Mouse (Mus musculus) myocyte (in vitro differentiated cells): ENCODE measurements at regions not wholly inside any gene's neighbourhood (a gene's known extent, or its start where the extent isn't known, plus 50 kb on each side); places are given as distances from the start of the nearest gene placed in this dataset.
A peak's percentile ranks its signal among the peaks of the same experiment; 100 is the strongest.

Experiments used
- H3K27me3 ChIP-seq: one replicate; pipeline ENCODE4 v1.6.1; 2011; ENCODE audit not compliant: control insufficient read depth, insufficient read depth, insufficient read length
- H3K36me3 ChIP-seq: one replicate; pipeline ENCODE4 v1.6.1; 2011; ENCODE audit not compliant: control insufficient read depth, insufficient read depth
- H3K4me2 ChIP-seq: one replicate; pipeline ENCODE4 v1.6.1; 2011; ENCODE audit warnings: low read depth, control low read depth
- H3K4me3 ChIP-seq: one replicate; pipeline ENCODE4 v1.5.1; 2011; ENCODE audit warnings: mild to moderate bottlenecking, control low read depth, moderate library complexity
- H3K79me2 ChIP-seq: one replicate; pipeline ENCODE4 v1.6.1; 2011; ENCODE audit not compliant: control insufficient read depth, insufficient read depth
- H3ac ChIP-seq: one replicate; pipeline ENCODE4 v1.6.1; 2011; ENCODE audit not compliant: control insufficient read depth, insufficient read length
- CEBPB ChIP-seq: IDR thresholded peaks from 2 replicates; pipeline ENCODE4 v1.6.1; 2011; ENCODE audit warnings: mild to moderate bottlenecking, moderate library complexity; ENCODE audit not compliant: poor library complexity, insufficient read depth, severe bottlenecking
- E2F4 ChIP-seq: IDR thresholded peaks from one replicate; pipeline ENCODE4 v1.6.1; 2011; ENCODE audit warnings: mild to moderate bottlenecking, control low read depth, moderate library complexity; ENCODE audit not compliant: insufficient read depth
- MAX ChIP-seq: IDR thresholded peaks from one replicate; pipeline ENCODE4 v1.6.1; 2011; ENCODE audit warnings: low read depth, mild to moderate bottlenecking, control low read depth
- MYOD1 ChIP-seq, 3 experiments: IDR thresholded peaks; one replicate each; pipeline ENCODE4 v1.6.1; 2011; ENCODE audit warnings: control low read depth in 2 of 3, low read depth in 2 of 3, mild to moderate bottlenecking in 2 of 3, moderate library complexity in 1 of 3; ENCODE audit not compliant: insufficient read length in 2 of 3, control insufficient read depth in 1 of 3
- MYOG ChIP-seq, 3 experiments: IDR thresholded peaks; one replicate each; pipeline ENCODE4 v1.6.1; 2011; ENCODE audit warnings: control low read depth in 2 of 3, low read depth in 2 of 3, mild to moderate bottlenecking in 2 of 3; ENCODE audit not compliant: insufficient read length in 2 of 3, control insufficient read depth in 1 of 3, insufficient read depth in 1 of 3
- POLR2A ChIP-seq: IDR thresholded peaks from one replicate; pipeline ENCODE4 v1.6.1; 2011; ENCODE audit warnings: low read depth, mild to moderate bottlenecking, control low read depth, moderate library complexity; ENCODE audit not compliant: insufficient read length
- POLR2AphosphoS2 ChIP-seq: IDR thresholded peaks from one replicate; pipeline ENCODE4 v1.6.1; 2011; ENCODE audit warnings: low read depth, control low read depth; ENCODE audit not compliant: insufficient read length
- REST ChIP-seq: IDR thresholded peaks from one replicate; pipeline ENCODE4 v1.6.1; 2011; ENCODE audit warnings: mild to moderate bottlenecking, control low read depth, moderate library complexity; ENCODE audit not compliant: insufficient read depth, insufficient read length
- SRF ChIP-seq: IDR thresholded peaks from one replicate; pipeline ENCODE4 v1.6.1; 2011; ENCODE audit warnings: low read depth; ENCODE audit not compliant: control insufficient read depth, insufficient read length
- TCF12 ChIP-seq: IDR thresholded peaks from one replicate; pipeline ENCODE4 v1.6.1; 2011; ENCODE audit warnings: mild to moderate bottlenecking, control low read depth; ENCODE audit not compliant: poor library complexity, insufficient read depth, severe bottlenecking
- TCF3 ChIP-seq: IDR thresholded peaks from one replicate; pipeline ENCODE4 v1.6.1; 2011; ENCODE audit warnings: low read depth, control low read depth; ENCODE audit not compliant: insufficient read length
- USF1 ChIP-seq: IDR thresholded peaks from one replicate; pipeline ENCODE4 v1.6.1; 2011; ENCODE audit warnings: low read depth, mild to moderate bottlenecking, control low read depth, moderate library complexity

DNA sequence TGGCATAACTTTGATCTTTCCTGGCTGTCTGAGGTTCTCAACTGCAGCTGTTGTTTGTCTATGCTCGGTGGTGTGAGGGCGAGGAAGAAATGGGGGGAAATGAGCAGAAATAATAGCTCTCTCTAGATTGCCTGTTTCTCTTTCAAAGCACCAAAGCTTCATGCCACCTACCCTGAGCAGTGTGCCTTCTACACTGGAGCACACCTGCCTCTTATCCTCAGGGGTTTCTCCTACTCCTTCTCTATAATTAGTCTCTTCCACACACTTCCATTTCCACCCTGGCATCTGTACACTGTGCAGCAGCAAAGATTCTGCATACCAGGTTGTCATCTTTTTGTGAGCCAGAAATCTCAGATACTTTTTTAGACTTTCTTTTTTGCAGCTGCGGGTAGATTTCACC lies 855.3 kb downstream of the Trhde start:
- Histone ChIP-seq H3ac (no peak overlapping the region), H3K27me3 (no peaks in the 10 kb centered on the region), H3K79me2 (no peaks in the 10 kb centered on the region), H3K36me3 (no peaks in the 10 kb centered on the region), H3K4me3 (no peak overlapping the region), H3K4me2 (no peak overlapping the region)
- TF ChIP-seq CEBPB (no peak), POLR2A (no peak), TCF3 (no peak), REST (no peak), SRF (no peak), MAX (no peak), MYOD1 (IDR thresholded peaks at IDR 0.05; ENCODE audit: control insufficient read depth in 1 of 3, insufficient read length in 2 of 3, low read depth in 2 of 3) (peak in 1 of 3 experiments; percentile 19)

DNA sequence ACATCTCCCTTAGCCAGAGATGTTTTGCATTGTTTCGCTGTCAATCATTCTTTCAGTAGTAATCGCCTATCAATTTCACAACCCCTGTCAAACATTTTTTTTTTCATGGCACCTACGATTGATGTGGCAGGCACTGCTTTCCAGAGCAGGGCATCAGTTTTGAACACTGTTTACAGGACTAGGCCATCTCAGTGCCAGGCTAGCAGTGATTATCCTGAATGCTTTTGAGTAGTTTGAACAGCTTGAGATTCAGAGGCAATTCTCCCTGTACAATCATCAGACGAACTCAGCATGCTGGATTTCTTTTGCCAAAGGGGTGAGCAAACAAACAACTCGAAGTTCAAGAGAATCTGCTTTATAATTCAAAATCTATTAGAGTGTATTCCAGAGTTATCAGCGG lies 862.6 kb downstream of the Trhde start:
- H3K36me3 ChIP-seq = no peaks in the 10 kb centered on the region
- H3K79me2 ChIP-seq = no peaks in the 10 kb centered on the region
- TF ChIP-seq SRF (no peak), MYOD1 (IDR thresholded peaks at IDR 0.05; ENCODE audit: control insufficient read depth in 1 of 3, insufficient read length in 2 of 3, low read depth in 2 of 3) (no peak), POLR2A (no peak), POLR2AphosphoS2 (no peak), USF1 (no peak), CEBPB (no peak), MAX (no peak), MYOG (IDR thresholded peaks at IDR 0.05; ENCODE audit: control insufficient read depth in 1 of 3, insufficient read depth in 1 of 3, insufficient read length in 2 of 3, low read depth in 2 of 3) (no peak), TCF3 (no peak), REST (no peak), TCF12 (no peak), E2F4 (no peak)
- H3ac ChIP-seq = no peak overlapping the region
- H3K4me3 ChIP-seq = no peak overlapping the region
- H3K27me3 ChIP-seq = no peaks in the 10 kb centered on the region
- no peak overlapping the region for H3K4me2 ChIP-seq

DNA sequence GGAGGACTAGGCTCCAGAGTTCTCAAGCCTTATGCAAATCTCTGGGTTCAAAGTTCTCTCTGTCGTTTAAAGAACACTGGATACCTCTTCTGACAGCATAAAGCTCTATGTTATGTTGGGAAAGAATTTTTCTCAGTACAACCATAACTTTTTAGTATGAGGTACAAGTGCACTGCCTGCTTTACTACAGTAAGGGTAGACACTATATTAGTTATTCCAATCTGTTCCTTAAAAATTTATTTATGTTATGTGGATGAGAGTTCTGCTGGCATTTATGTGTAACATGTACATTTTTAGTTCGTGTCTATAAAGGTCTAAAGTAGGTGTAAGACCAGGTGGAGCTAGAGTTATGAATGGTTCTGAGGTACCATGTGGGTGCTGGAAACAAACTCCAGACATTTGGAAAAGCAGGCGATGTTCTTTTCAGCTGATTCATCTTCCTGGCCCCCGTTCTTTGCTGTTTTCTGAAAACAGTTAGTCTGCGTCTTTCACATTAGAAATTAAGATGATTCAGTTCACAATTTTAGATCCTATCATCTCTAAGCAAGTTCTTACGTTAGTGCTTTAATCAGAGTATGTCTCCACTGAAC lies 871.8 kb downstream of the Trhde start:
- H3K36me3 ChIP-seq = no peaks in the 10 kb centered on the region
- TF ChIP-seq SRF (no peak), POLR2A (no peak), POLR2AphosphoS2 (no peak), MYOD1 (IDR thresholded peaks at IDR 0.05; ENCODE audit: control insufficient read depth in 1 of 3, insufficient read length in 2 of 3, low read depth in 2 of 3) (no peak), CEBPB (no peak), E2F4 (no peak), USF1 (no peak), TCF12 (no peak), MYOG (IDR thresholded peaks at IDR 0.05; ENCODE audit: control insufficient read depth in 1 of 3, insufficient read depth in 1 of 3, insufficient read length in 2 of 3, low read depth in 2 of 3) (no peak)
- no peaks in the 10 kb centered on the region for H3K27me3 ChIP-seq
- H3K4me2 ChIP-seq = no peak overlapping the region
- H3K79me2 ChIP-seq = no peaks in the 10 kb centered on the region
- no peak overlapping the region for H3K4me3 ChIP-seq
- no peak overlapping the region for H3ac ChIP-seq

DNA sequence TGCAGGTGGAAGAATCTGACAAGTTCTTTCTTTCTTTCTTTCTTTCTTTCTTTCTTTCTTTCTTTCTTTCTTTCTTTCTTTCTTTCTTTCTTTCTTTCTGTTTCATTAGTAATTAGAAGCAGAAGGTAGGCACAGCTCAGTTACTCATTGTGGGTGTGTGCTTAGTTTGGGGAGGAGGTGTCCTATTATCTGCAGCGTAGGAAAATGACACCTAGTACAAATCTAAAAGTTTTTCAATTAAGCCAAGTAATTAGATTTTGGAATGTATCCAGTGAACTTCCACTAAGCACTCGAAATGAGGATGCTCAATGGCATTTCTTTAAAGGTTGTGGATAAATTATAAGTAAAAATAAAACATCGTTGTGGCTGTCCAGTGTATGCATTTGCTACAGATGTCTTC lies 885.4 kb downstream of the Trhde start:
- no peak overlapping the region for H3ac ChIP-seq
- no peaks in the 10 kb centered on the region for H3K79me2 ChIP-seq
- TF ChIP-seq TCF3 (no peak), TCF12 (no peak), USF1 (no peak), MAX (no peak), POLR2AphosphoS2 (no peak), CEBPB (no peak), MYOG (IDR thresholded peaks at IDR 0.05; ENCODE audit: control insufficient read depth in 1 of 3, insufficient read depth in 1 of 3, insufficient read length in 2 of 3, low read depth in 2 of 3) (no peak), MYOD1 (IDR thresholded peaks at IDR 0.05; ENCODE audit: control insufficient read depth in 1 of 3, insufficient read length in 2 of 3, low read depth in 2 of 3) (no peak), E2F4 (no peak), REST (no peak), POLR2A (no peak), SRF (no peak)
- no peak overlapping the region for H3K4me3 ChIP-seq
- no peaks in the 10 kb centered on the region for H3K36me3 ChIP-seq
- no peak overlapping the region for H3K4me2 ChIP-seq
- H3K27me3 ChIP-seq = no peaks in the 10 kb centered on the region

DNA sequence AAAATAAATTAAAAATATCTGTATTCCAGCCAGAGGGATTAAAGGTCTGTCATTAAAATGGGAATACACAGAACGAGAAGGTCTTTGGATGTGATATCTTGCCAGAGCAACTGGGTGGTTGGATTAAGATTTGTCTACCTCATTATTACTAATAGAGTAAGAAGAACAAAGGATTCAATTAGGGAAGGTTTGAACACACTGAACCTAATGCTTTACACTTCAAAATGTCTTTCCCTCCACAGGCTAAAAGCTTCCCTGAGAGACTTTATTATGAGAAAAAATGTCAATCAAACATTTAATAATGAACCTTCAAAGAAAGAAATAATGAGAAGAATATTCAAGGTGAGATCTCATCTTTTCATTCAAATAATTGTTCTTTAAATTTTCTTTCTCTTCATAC lies 899.4 kb downstream of the Trhde start:
- no peak overlapping the region for H3K4me2 ChIP-seq
- H3ac ChIP-seq = no peak overlapping the region
- H3K4me3 ChIP-seq = no peak overlapping the region
- H3K36me3 ChIP-seq = no peaks in the 10 kb centered on the region
- no peaks in the 10 kb centered on the region for H3K27me3 ChIP-seq
- no peaks in the 10 kb centered on the region for H3K79me2 ChIP-seq
- TF ChIP-seq MYOG (IDR thresholded peaks at IDR 0.05; ENCODE audit: control insufficient read depth in 1 of 3, insufficient read depth in 1 of 3, insufficient read length in 2 of 3, low read depth in 2 of 3) = no peak
- no peak for TF ChIP-seq TCF3
